In the genomic region with DNA sequence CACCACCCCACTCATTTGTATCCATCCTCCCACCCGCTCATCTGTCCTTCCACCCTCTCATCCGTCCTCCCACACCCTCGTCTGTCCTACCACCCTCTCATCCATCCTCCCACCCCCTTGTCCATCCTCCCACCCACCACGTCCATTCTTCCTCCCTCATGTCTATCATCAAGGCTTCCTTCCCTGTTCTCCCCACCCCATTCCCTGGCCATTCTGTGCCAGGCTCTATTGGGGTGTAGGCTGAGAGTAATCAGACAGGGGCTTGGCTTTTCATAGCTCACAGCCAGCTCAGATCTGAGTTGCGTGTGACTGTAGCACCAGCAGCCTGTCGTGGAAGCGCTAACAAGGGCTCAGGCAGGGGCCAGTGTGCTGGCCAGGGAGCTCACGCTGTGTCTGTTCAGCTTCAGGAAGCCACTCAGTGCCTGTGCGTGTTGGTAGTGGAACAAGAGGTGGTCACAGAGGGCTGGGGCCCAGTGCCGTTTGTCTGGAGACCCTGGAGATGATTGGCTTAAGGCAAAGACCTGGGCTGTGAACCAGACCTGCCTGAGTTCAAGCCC, we compare ENCODE assay signal across 32 mouse cellular contexts. TPM values are rescaled to one million over a fixed set of nuclear protein-coding genes. Genes with fewer than 3 reads are reported as not detected.
DNase-seq lines count a peak whose midpoint lies in the region; ATAC-seq and TF ChIP-seq lines count a peak whose summit lies in the region.
"Had no signal": no experiment of that assay in that cellular context is flagged by ENCODE, and none has a peak within 500 bp of the region (broad histone marks: within the 10 kb centered on the region; RNA-seq: fewer than 3 reads in every experiment).

No protein-coding gene starts in this region.

- no peak for DNase-seq in gastrocnemius, adult 2 months
- DNase-seq in gastrocnemius, postnatal 4 days (ENCODE audit: low spot score in 2 of 2), result no peak
- no peak for DNase-seq in hindbrain, embryonic 10.5 days (ENCODE audit: low spot score)
- no peak for DNase-seq in hindbrain, embryonic 14.5 days (ENCODE audit: low spot score)
- no peak for DNase-seq in midbrain, embryonic 10.5 days (ENCODE audit: low spot score)
- DNase-seq: adrenal gland, adult 2 months; adrenal gland, postnatal 36 days; cerebellum, adult 2 months; cerebellum, postnatal 36 days; gastrocnemius, postnatal 10 days; kidney, adult 9 months; kidney, postnatal 10 days; layer of hippocampus, postnatal 36 days; left cerebral cortex, postnatal 4 days; lung, adult 2 months; right cerebral cortex, adult 18-20 months; thymus, postnatal 4 days had no signal

- H3K27me3 ChIP-seq in hindbrain, embryonic 10.5 days (ENCODE audit: insufficient read depth, poor library complexity, severe bottlenecking), result no peaks in the 10 kb centered on the region
- H3K27me3 ChIP-seq in hindbrain, embryonic 14.5 days (ENCODE audit: control insufficient read depth, insufficient read depth, low read length), result no peaks in the 10 kb centered on the region
- H3K27me3 ChIP-seq in midbrain, embryonic 10.5 days (ENCODE audit: low read depth, poor library complexity, severe bottlenecking), result no peaks in the 10 kb centered on the region
- H3K27me3 ChIP-seq in midbrain, embryonic 16.5 days (ENCODE audit: control insufficient read depth, insufficient read depth, low read depth, low read length), result no peaks in the 10 kb centered on the region
- H3K27me3 ChIP-seq: CH12.LX; embryonic facial prominence, embryonic 12.5 days; neural tube, embryonic 12.5 days had no signal

- H3K27ac ChIP-seq in gastrocnemius, adult 2 months, result peak overlapping the region; percentile 78
- peak overlapping the region; percentile 10 for H3K27ac ChIP-seq in hindbrain, embryonic 10.5 days
- H3K27ac ChIP-seq in hindbrain, embryonic 14.5 days, result no peak overlapping the region
- peak overlapping the region; percentile 50; the same call in 1 of the 2 replicates for H3K27ac ChIP-seq in midbrain, embryonic 10.5 days (replicated peaks)
- no peak overlapping the region for H3K27ac ChIP-seq in midbrain, embryonic 16.5 days (ENCODE audit: low read length)
- H3K27ac ChIP-seq: embryonic facial prominence, embryonic 12.5 days; liver, embryonic 14.5 days; neural tube, embryonic 12.5 days had no signal

- TF ChIP-seq CTCF in gastrocnemius, adult 2 months (IDR thresholded peaks at IDR 0.05), result no peak

- H3K4me3 ChIP-seq in gastrocnemius, adult 2 months, result no peak overlapping the region
- no peak overlapping the region for H3K4me3 ChIP-seq in hindbrain, embryonic 10.5 days
- H3K4me3 ChIP-seq in hindbrain, embryonic 14.5 days (replicated peaks; ENCODE audit: low read length), result no peak overlapping the region
- H3K4me3 ChIP-seq in midbrain, embryonic 10.5 days, result no peak overlapping the region
- H3K4me3 ChIP-seq in midbrain, embryonic 16.5 days (ENCODE audit: low read depth, low read length), result no peak overlapping the region
- H3K4me3 ChIP-seq: embryonic facial prominence, embryonic 12.5 days; myocyte; neural tube, embryonic 12.5 days had no signal

- no peaks in the 10 kb centered on the region for H3K36me3 ChIP-seq in hindbrain, embryonic 10.5 days
- no peaks in the 10 kb centered on the region for H3K36me3 ChIP-seq in hindbrain, embryonic 14.5 days (replicated peaks; ENCODE audit: control insufficient read depth, insufficient read depth)
- H3K36me3 ChIP-seq in midbrain, embryonic 10.5 days, result no peaks in the 10 kb centered on the region
- no peaks in the 10 kb centered on the region for H3K36me3 ChIP-seq in midbrain, embryonic 16.5 days (ENCODE audit: control insufficient read depth, insufficient read depth, low read length)
- H3K36me3 ChIP-seq: embryonic facial prominence, embryonic 12.5 days; neural tube, embryonic 12.5 days had no signal

- H3K9me3 ChIP-seq in hindbrain, embryonic 10.5 days, result no peaks in the 10 kb centered on the region
- H3K9me3 ChIP-seq in hindbrain, embryonic 14.5 days (ENCODE audit: control insufficient read depth, low read length), result no peaks in the 10 kb centered on the region
- no peaks in the 10 kb centered on the region for H3K9me3 ChIP-seq in midbrain, embryonic 10.5 days (replicated peaks)
- no peaks in the 10 kb centered on the region for H3K9me3 ChIP-seq in midbrain, embryonic 16.5 days (replicated peaks; ENCODE audit: control insufficient read depth, low read length, poor library complexity, severe bottlenecking)
- H3K9me3 ChIP-seq: embryonic facial prominence, embryonic 12.5 days; neural tube, embryonic 12.5 days had no signal

- no peak for ATAC-seq in hindbrain, embryonic 14.5 days (ENCODE audit: low FRiP score)
- ATAC-seq in midbrain, embryonic 16.5 days, result no peak
- ATAC-seq in erythroid progenitor cell, adult 5-6 weeks (replicated peaks; ENCODE audit: low FRiP score, poor library complexity, severe bottlenecking), result no peak
- ATAC-seq: activated CD4-positive, CD25-positive, alpha-beta regulatory T cell, adult 4 months; intestine, postnatal 0 days had no signal

- peaks cover 61% of the 10 kb centered on the region for H3K4me1 ChIP-seq in hindbrain, embryonic 10.5 days (replicated peaks)
- H3K4me1 ChIP-seq in hindbrain, embryonic 14.5 days (replicated peaks; ENCODE audit: control insufficient read depth, insufficient read depth, low read length), result peaks cover 20% of the 10 kb centered on the region
- peaks cover 40% of the 10 kb centered on the region for H3K4me1 ChIP-seq in midbrain, embryonic 10.5 days
- H3K4me1 ChIP-seq in midbrain, embryonic 16.5 days (ENCODE audit: control insufficient read depth, insufficient read depth, low read length), result peaks cover 2% of the 10 kb centered on the region; the same call in 1 of the 2 replicates

- intact Hi-C loops in gastrocnemius, adult 2 months (cut with DNase I), result loop anchor here (5.0 kb wide), 1 partner anchor 40 kb away; no protein-coding TSS in a partner anchor

- H3K4me2 ChIP-seq in hindbrain, embryonic 14.5 days (replicated peaks), result no peak overlapping the region
- H3K4me2 ChIP-seq in midbrain, embryonic 16.5 days (ENCODE audit: low read length), result no peak overlapping the region
- H3K4me2 ChIP-seq: embryonic facial prominence, embryonic 12.5 days; midbrain, embryonic 11.5 days; neural tube, embryonic 12.5 days had no signal

- no peak overlapping the region for H3K9ac ChIP-seq in hindbrain, embryonic 14.5 days
- no peak overlapping the region for H3K9ac ChIP-seq in midbrain, embryonic 16.5 days (ENCODE audit: low read depth, low read length)
- H3K9ac ChIP-seq: embryonic facial prominence, embryonic 12.5 days; forebrain, postnatal 0 days; liver, embryonic 14.5 days; neural tube, embryonic 12.5 days had no signal

- WGBS in hindbrain, embryonic 10.5 days, result 80% methylated on average over 10 of the region's 10 CpGs
- 73% methylated on average over 10 of the region's 10 CpGs for WGBS in hindbrain, embryonic 14.5 days
- 82% methylated on average over 10 of the region's 10 CpGs for WGBS in midbrain, embryonic 10.5 days
- 82% methylated on average over 10 of the region's 10 CpGs for WGBS in midbrain, embryonic 16.5 days

RNA-seq across cellular contexts. Expression of gene Stk10, which starts 14.4 kb away (rescaled TPM):
- 1 to 10 TPM; 1.9 to 3.8 TPM for total RNA-seq in gastrocnemius, adult 2 months (2021)
- 10 to 100 TPM in 1 of 2 experiments, 1 to 10 TPM in 1; 9.8 to 10.3 TPM for total RNA-seq in gastrocnemius, postnatal 4 days (2021)
- 3.0 TPM in 2 replicates for polyA plus RNA-seq in hindbrain, embryonic 10.5 days (2016; fragmentation: Nextera tagmentation; extraction: Ambion mirVana)
- 1.8 and 2.2 TPM in 2 replicates for polyA plus RNA-seq in hindbrain, embryonic 14.5 days (2014; fragmentation: Nextera tagmentation; extraction: Ambion mirVana)
- 1.5 and 2.1 TPM in 2 replicates for polyA plus RNA-seq in midbrain, embryonic 10.5 days (2016; fragmentation: Nextera tagmentation; extraction: Ambion mirVana)
- 1.2 and 1.7 TPM in 2 replicates for polyA plus RNA-seq in midbrain, embryonic 16.5 days (2015; fragmentation: Nextera tagmentation; extraction: Ambion mirVana)
- 14.3 and 15.1 TPM in 2 replicates for total RNA-seq in erythroid progenitor cell, adult 5-6 weeks (2015; ENCODE audit: low replicate concordance)
- total RNA-seq in erythroid progenitor cell, adult 5-6 weeks (2017; ENCODE audit: low replicate concordance), result 8.3 and 10.0 TPM in 2 replicates

RNA-seq across cellular contexts. Expression of gene Efcab9, which starts 15.6 kb away (rescaled TPM):
- 1 to 10 TPM; 1.0 to 2.0 TPM for total RNA-seq in gastrocnemius, adult 2 months (2021)
- under 1 TPM; 0.60 to 0.76 TPM for total RNA-seq in gastrocnemius, postnatal 4 days (2021)
- 0.45 TPM in 1 of 2 replicates, not detected in the other for polyA plus RNA-seq in hindbrain, embryonic 10.5 days (2016; fragmentation: Nextera tagmentation; extraction: Ambion mirVana)
- not detected in 2 replicates for polyA plus RNA-seq in hindbrain, embryonic 14.5 days (2014; fragmentation: Nextera tagmentation; extraction: Ambion mirVana)
- 0.32 TPM in 1 of 2 replicates, not detected in the other for polyA plus RNA-seq in midbrain, embryonic 10.5 days (2016; fragmentation: Nextera tagmentation; extraction: Ambion mirVana)
- not detected in 2 replicates for polyA plus RNA-seq in midbrain, embryonic 16.5 days (2015; fragmentation: Nextera tagmentation; extraction: Ambion mirVana)
- not detected in 2 replicates for total RNA-seq in erythroid progenitor cell, adult 5-6 weeks (2015; ENCODE audit: low replicate concordance)
- total RNA-seq in erythroid progenitor cell, adult 5-6 weeks (2017; ENCODE audit: low replicate concordance), result not detected in 2 replicates
- total RNA-seq: forebrain, postnatal 0 days; granulocyte monocyte progenitor cell, adult 5-6 weeks; midbrain, postnatal 0 days had no signal
- polyA plus RNA-seq: adrenal gland, adult 2 months; brain, embryonic 14.5 days; large intestine, adult 2 months; lung, adult 2 months; midbrain, postnatal 0 days had no signal

Comparison
In these comparisons a context has a peak if more than half of its experiments do, and no peak if none do; other contexts are left out.
1. H3K27ac ChIP-seq: peak in gastrocnemius, adult 2 months (single experiment), hindbrain, embryonic 10.5 days (single experiment) and midbrain, embryonic 10.5 days (single experiment); none in hindbrain, embryonic 14.5 days (single experiment) and midbrain, embryonic 16.5 days (single experiment).